Mouse (Mus musculus) limb, embryonic 15.5 days (tissue): ENCODE results near the gene Adam23. TPM values are rescaled to one million over a fixed set of nuclear protein-coding genes. Genes with fewer than 3 reads are reported as not detected.

Experiments
- ATAC-seq: fragments of 200-750 bp; cut with Nextera tagmentation; 2 replicates; pipeline ENCODE4 v1.8.0; 2017; ENCODE audit warnings: low read depth, moderate TSS enrichment; ENCODE audit not compliant: insufficient number of reproducible peaks, low FRiP score, low TSS enrichment
- H3K27ac ChIP-seq: fragments of 300-500 bp; sonication (generic); 2 replicates; pipeline ENCODE4 v1.5.1; 2015; ENCODE audit warnings: moderate library complexity, mild to moderate bottlenecking, inconsistent platforms
- H3K27me3 ChIP-seq: fragments of 300-500 bp; sonication (generic); 2 replicates; pipeline ENCODE4 v1.6.1; 2015; ENCODE audit warnings: inconsistent platforms
- H3K36me3 ChIP-seq: fragments of 300-500 bp; sonication (generic); 2 replicates; pipeline ENCODE4 v1.6.1; 2015; ENCODE audit warnings: inconsistent platforms
- H3K4me1 ChIP-seq: fragments of 300-500 bp; sonication (generic); 2 replicates; pipeline ENCODE4 v1.6.1; 2015; ENCODE audit warnings: inconsistent platforms
- H3K4me2 ChIP-seq: fragments of 300-500 bp; sonication (generic); 2 replicates; pipeline ENCODE4 v1.6.1; 2015; ENCODE audit warnings: mild to moderate bottlenecking, inconsistent platforms
- H3K4me3 ChIP-seq: fragments of 300-500 bp; sonication (generic); 2 replicates; pipeline ENCODE4 v1.5.1; 2015; ENCODE audit warnings: mild to moderate bottlenecking, inconsistent platforms
- H3K9ac ChIP-seq: fragments of 300-500 bp; sonication (generic); 2 replicates; pipeline ENCODE4 v1.6.1; 2015; ENCODE audit warnings: inconsistent platforms
- H3K9me3 ChIP-seq: fragments of 300-500 bp; sonication (generic); 2 replicates; pipeline ENCODE4 v1.6.1; 2016; ENCODE audit warnings: inconsistent platforms
- WGBS: fragments of 180-500 bp; shearing (Covaris S2); methylation state at CpG from one replicate; pipeline ENCODE4 v1.1.7; 2015; 5-methylcytosine and 5-hydroxymethylcytosine counted together
- polyA plus RNA-seq: library from polyadenylated mRNA; unstranded; fragments of >200 nt; fragmentation: Nextera tagmentation; extraction: Ambion mirVana; gene quantifications from 2 replicates; pipeline ENCODE4 v1.2.1, GENCODE M21; 2015

The Adam23 gene
- polyA plus RNA-seq, 1 experiment from 2014 or later, result 2.5 TPM

- ATAC-seq, result no peak
These were observed 41.0 kb downstream of the Adam23 start for GRCm38 (mm10) chr1:63486646-63487045.

GRCm38 (mm10) chr1:63491001-63491400 lies 45.3 kb downstream of the Adam23 start:
- Histone ChIP-seq H3K4me1 (no peaks in the 10 kb centered on the region), H3K27me3 (no peaks in the 10 kb centered on the region), H3K36me3 (no peaks in the 10 kb centered on the region), H3K4me2 (no peak overlapping the region), H3K9ac (no peak overlapping the region), H3K9me3 (no peaks in the 10 kb centered on the region), H3K4me3 (no peak overlapping the region), H3K27ac (no peak overlapping the region)
- 57% methylated on average over 1 of the region's 1 CpGs for WGBS
- ATAC-seq, result no peak

More at GRCm38 (mm10) chr1:63486646-63487045, 41.0 kb downstream of the Adam23 start:
- H3K4me3 ChIP-seq, result no peak overlapping the region
- WGBS, result 66% methylated on average over 2 of the region's 2 CpGs
- no peaks in the 10 kb centered on the region for H3K4me1 ChIP-seq
- no peak overlapping the region for H3K9ac ChIP-seq
- H3K9me3 ChIP-seq, result no peaks in the 10 kb centered on the region
- no peak overlapping the region for H3K27ac ChIP-seq
- no peaks in the 10 kb centered on the region for H3K36me3 ChIP-seq
- H3K27me3 ChIP-seq, result no peaks in the 10 kb centered on the region
- no peak overlapping the region for H3K4me2 ChIP-seq

DNA sequence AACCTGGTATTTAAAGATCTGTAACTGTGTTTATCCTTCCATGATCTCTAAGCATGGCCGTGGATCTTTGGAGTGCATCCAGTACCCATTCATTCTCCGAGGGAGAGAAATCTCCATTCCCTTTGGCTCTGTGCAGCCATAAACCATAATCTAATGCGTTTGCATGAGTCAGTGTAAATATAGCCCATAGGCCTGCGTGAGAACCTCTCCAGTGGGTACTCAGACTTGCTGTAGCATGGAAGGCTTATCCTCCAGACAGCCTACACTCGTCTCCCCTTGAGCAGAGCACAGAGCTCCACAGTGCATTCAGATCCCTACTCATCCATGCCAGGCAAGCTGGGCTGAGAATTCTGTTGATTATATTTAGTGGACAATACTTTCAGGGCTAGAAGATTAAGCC lies 47.6 kb downstream of the Adam23 start:
- Histone ChIP-seq H3K9ac (no peak overlapping the region), H3K9me3 (no peaks in the 10 kb centered on the region), H3K27ac (no peak overlapping the region), H3K27me3 (no peaks in the 10 kb centered on the region), H3K4me1 (no peaks in the 10 kb centered on the region), H3K4me2 (no peak overlapping the region), H3K36me3 (no peaks in the 10 kb centered on the region), H3K4me3 (no peak overlapping the region)
- WGBS, result 66% methylated on average over 5 of the region's 5 CpGs
- no peak for ATAC-seq

DNA sequence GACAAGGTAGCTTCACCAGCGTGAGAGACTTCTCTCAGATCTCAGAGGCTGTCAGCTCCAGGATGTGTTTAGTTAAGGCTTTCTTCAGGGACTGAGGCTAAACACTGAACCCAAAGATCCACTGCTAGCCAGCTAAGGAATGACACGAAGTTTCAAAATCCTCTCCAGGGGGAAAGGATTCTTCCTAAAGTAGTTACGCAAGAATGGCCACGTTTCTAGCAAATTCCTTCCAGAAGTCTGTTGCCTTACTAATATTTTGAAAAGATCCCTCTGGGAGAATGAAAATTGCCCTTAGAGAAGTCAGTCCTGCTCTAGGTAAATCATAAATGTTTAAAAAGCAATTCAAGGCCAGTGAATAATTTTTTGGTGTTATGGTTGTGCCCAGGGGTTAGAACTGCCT lies 61.7 kb downstream of the Adam23 start:
- Histone ChIP-seq H3K9ac (no peak overlapping the region), H3K4me1 (no peaks in the 10 kb centered on the region), H3K27me3 (no peaks in the 10 kb centered on the region), H3K27ac (no peak overlapping the region), H3K4me2 (no peak overlapping the region), H3K4me3 (no peak overlapping the region), H3K36me3 (no peaks in the 10 kb centered on the region), H3K9me3 (no peaks in the 10 kb centered on the region)
- WGBS, result 38% methylated on average over 4 of the region's 4 CpGs
- no peak for ATAC-seq

DNA sequence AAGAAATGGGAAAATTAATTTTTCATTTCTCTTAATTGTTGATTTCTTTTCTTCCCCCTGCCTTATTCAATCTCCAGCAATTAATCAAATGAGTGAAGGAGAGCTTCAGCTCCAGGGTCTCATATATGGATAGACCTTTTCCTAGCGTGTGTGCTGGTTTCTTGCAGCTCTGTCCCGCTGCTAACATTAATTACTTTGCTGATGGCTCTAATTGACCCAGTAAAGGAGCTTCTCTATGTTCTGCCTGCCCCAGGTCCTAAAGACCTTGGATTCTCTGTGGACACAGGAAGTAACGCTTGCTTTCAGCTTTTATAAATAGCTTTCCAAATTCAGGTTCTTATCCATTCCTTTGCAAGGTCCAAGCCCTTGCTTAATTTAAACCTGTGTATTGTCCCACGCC lies 63.1 kb downstream of the Adam23 start:
- Histone ChIP-seq H3K27ac (no peak overlapping the region), H3K36me3 (no peaks in the 10 kb centered on the region), H3K9me3 (no peaks in the 10 kb centered on the region), H3K4me3 (no peak overlapping the region), H3K4me2 (no peak overlapping the region), H3K9ac (no peak overlapping the region), H3K4me1 (no peaks in the 10 kb centered on the region), H3K27me3 (no peaks in the 10 kb centered on the region)
- WGBS, result 47% methylated on average over 4 of the region's 4 CpGs
- ATAC-seq, result no peak

DNA sequence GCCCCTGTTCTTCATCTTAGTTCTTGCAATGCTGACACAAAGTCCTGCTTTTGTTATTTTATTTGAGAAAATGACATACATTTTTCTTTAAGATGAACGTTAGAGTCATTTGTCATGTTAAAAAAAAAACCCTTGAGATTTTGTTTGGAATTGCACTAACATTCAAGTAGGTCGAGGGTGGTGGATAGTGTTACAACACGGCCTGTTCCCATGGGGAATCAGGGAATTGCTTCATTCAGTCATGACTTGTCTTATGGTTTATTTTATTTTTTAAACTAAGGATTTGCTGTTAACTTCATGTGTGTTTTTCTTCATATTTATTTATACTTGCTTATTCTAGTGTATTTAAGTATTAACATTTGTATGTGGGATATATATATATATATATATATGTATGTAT lies 65.7 kb downstream of the Adam23 start:
- Histone ChIP-seq H3K36me3 (no peaks in the 10 kb centered on the region), H3K9ac (no peak overlapping the region), H3K4me3 (no peak overlapping the region), H3K27me3 (no peaks in the 10 kb centered on the region), H3K4me1 (no peaks in the 10 kb centered on the region), H3K4me2 (no peak overlapping the region), H3K27ac (no peak overlapping the region), H3K9me3 (no peaks in the 10 kb centered on the region)
- ATAC-seq, result no peak
- 72% methylated on average over 3 of the region's 3 CpGs for WGBS

DNA sequence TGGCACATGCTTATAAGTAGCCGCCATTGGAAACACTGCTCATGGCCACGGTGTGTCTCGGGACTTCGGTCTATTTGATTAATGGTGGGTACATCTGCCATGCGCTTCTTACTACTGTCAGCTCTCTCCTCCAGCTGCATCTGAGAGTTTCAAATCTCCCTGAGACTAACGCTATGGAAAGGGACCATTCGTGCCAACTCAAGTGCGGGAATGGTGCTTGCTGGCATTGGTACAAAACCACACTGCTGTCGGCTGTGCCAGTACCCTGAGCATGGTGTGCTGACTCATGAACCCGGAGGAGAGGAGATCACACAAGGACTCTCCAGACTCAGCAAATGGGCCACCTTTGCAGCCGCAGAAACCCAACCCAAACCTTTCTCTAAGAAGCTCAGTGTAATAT lies 72.1 kb downstream of the Adam23 start:
- H3K36me3 ChIP-seq, result no peaks in the 10 kb centered on the region
- H3K27me3 ChIP-seq, result no peaks in the 10 kb centered on the region
- no peak overlapping the region for H3K9ac ChIP-seq
- no peak overlapping the region for H3K27ac ChIP-seq
- no peak for ATAC-seq
- H3K4me1 ChIP-seq, result no peaks in the 10 kb centered on the region
- no peaks in the 10 kb centered on the region for H3K9me3 ChIP-seq
- 79% methylated on average over 11 of the region's 11 CpGs for WGBS
- H3K4me3 ChIP-seq, result no peak overlapping the region
- H3K4me2 ChIP-seq, result no peak overlapping the region

- H3K36me3 ChIP-seq, result no peaks in the 10 kb centered on the region
- WGBS, result 40% methylated on average over 5 of the region's 5 CpGs
- no peaks in the 10 kb centered on the region for H3K27me3 ChIP-seq
- H3K4me1 ChIP-seq, result no peaks in the 10 kb centered on the region
- no peak overlapping the region for H3K4me3 ChIP-seq
- H3K27ac ChIP-seq, result no peak overlapping the region
- ATAC-seq, result no peak
- H3K9ac ChIP-seq, result no peak overlapping the region
- H3K9me3 ChIP-seq, result no peaks in the 10 kb centered on the region
- H3K4me2 ChIP-seq, result no peak overlapping the region
These were observed 73.1 kb downstream of the Adam23 start for GRCm38 (mm10) chr1:63518814-63519213.

DNA sequence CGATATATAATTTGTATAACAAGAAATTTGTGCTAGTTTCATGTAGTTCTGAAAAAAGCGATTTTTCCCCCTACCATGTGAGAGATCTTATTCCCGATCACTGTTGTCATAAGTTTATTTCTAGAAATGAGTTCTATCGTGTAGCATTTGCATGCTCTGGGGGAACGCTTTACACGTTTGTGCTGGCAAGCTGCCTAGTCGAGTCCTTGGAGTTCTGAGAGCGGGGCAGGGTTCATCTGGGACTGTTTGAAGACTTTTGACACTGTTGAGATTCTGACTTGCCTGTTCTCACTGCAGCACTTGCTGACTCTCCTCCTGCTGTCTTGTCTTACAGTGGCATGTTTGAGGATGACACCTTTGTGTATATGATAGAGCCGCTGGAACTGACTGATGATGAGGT lies 84.2 kb downstream of the Adam23 start:
- Histone ChIP-seq H3K4me3 (no peak overlapping the region), H3K4me2 (no peak overlapping the region), H3K36me3 (no peaks in the 10 kb centered on the region), H3K27me3 (no peaks in the 10 kb centered on the region), H3K27ac (no peak overlapping the region), H3K9me3 (no peaks in the 10 kb centered on the region), H3K4me1 (no peaks in the 10 kb centered on the region), H3K9ac (no peak overlapping the region)
- ATAC-seq, result no peak
- WGBS, result 71% methylated on average over 9 of the region's 9 CpGs

- no peak for ATAC-seq
- no peaks in the 10 kb centered on the region for H3K27me3 ChIP-seq
- WGBS, result 64% methylated on average over 6 of the region's 6 CpGs
These were observed 88.7 kb downstream of the Adam23 start for GRCm38 (mm10) chr1:63534271-63534827.

GRCm38 (mm10) chr1:63539884-63540613 lies 94.4 kb downstream of the Adam23 start:
- Histone ChIP-seq H3K4me2 (no peak overlapping the region), H3K9ac (no peak overlapping the region), H3K9me3 (no peaks in the 10 kb centered on the region), H3K27ac (no peak overlapping the region), H3K4me3 (no peak overlapping the region), H3K27me3 (no peaks in the 10 kb centered on the region), H3K4me1 (no peaks in the 10 kb centered on the region), H3K36me3 (no peaks in the 10 kb centered on the region)
- ATAC-seq, result no peak
- 39% methylated on average over 14 of the region's 14 CpGs for WGBS

More at GRCm38 (mm10) chr1:63534271-63534827, 88.7 kb downstream of the Adam23 start:
- H3K9me3 ChIP-seq, result no peaks in the 10 kb centered on the region
- no peak overlapping the region for H3K4me2 ChIP-seq
- no peak overlapping the region for H3K27ac ChIP-seq
- H3K36me3 ChIP-seq, result no peaks in the 10 kb centered on the region
- H3K4me1 ChIP-seq, result no peaks in the 10 kb centered on the region
- no peak overlapping the region for H3K4me3 ChIP-seq
- no peak overlapping the region for H3K9ac ChIP-seq

GRCm38 (mm10) chr1:63544122-63544521 lies 98.4 kb downstream of the Adam23 start:
- ATAC-seq, result no peak
- Histone ChIP-seq H3K9me3 (no peaks in the 10 kb centered on the region), H3K4me3 (no peak overlapping the region), H3K27ac (no peak overlapping the region), H3K4me1 (no peaks in the 10 kb centered on the region), H3K4me2 (no peak overlapping the region), H3K36me3 (no peaks in the 10 kb centered on the region), H3K9ac (no peak overlapping the region), H3K27me3 (no peaks in the 10 kb centered on the region)
- WGBS, result 70% methylated on average over 2 of the region's 2 CpGs
